Mouse (Mus musculus): ENCODE measurements at regions not wholly inside any gene's neighbourhood (a gene's known extent, or its start where the extent isn't known, plus 50 kb on each side); places are given as distances from the start of the nearest gene placed in this dataset.
"Not testable (repeated sequence)": the region's sequence is repeated elsewhere in the genome, so short reads cannot be mapped to it uniquely, and the experiment has no call there.

DNA sequence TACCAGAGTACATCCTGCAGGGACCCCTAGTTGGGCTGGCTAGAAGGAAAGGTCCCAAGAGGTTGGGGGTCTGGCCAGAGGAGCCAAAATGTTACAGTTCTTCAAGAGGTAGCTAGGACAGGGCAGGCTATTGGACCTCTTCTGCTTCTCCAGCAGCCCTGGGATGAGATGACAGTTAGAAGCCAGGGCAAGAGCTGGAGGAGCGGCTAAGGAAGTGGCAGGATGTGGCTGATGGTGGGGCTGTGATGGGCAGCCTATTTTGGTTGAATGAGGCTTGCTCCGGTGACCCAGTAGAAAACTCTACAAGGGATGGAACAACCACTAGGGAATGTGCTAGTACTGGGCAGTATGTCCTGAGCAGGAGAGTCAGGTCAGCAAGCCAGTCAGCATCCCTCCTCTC is 82.8 kb downstream of the Ddx11 start:
- no peak for DNase-seq (ENCODE audit: low read depth, low spot score)
- 83% methylated on average over 2 of the region's 2 CpGs for WGBS

DNA sequence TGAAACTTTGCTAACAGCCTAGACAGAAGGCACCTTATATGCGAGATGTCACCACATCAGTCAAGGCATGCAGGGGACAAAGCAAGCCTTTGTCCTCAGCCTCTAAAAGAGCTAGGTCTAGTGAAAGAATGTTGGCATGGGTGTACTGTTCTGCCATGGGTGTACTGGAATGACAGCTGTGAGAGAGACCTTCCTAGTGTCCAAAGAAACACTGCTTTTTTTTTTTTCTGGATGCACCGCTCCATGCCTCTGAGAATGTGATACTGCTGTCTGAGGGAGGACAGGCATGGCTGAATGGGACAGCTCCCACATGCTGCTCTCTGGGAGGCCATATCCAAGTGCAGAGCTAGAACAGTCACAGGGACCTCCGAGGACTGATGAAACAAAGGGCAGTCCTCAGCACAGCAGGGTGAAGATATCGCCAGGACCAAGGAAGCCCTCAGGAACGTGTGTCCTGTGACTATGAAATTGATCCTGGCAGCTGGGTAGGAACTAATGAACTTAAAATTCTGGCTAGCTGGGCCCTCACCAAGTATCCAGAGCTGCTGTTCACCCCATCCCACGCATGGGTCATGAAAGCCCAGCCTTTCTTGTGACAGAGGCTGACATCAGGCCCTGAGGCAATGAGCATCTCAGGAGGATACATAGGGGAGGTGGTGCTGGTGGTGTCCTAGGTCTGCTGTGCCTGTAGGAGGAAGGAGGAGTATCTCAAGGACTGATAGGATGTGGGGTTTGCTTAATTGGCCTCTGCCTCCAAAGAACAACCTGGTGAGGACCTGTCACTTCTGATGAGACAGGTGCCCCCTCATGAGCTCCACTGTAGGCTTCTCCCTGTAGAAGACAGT is 84.6 kb downstream of the Ddx11 start:
- WGBS = 70% methylated on average over 6 of the region's 6 CpGs
- not testable (repeated sequence) for DNase-seq (ENCODE audit: low read depth, low spot score)

DNA sequence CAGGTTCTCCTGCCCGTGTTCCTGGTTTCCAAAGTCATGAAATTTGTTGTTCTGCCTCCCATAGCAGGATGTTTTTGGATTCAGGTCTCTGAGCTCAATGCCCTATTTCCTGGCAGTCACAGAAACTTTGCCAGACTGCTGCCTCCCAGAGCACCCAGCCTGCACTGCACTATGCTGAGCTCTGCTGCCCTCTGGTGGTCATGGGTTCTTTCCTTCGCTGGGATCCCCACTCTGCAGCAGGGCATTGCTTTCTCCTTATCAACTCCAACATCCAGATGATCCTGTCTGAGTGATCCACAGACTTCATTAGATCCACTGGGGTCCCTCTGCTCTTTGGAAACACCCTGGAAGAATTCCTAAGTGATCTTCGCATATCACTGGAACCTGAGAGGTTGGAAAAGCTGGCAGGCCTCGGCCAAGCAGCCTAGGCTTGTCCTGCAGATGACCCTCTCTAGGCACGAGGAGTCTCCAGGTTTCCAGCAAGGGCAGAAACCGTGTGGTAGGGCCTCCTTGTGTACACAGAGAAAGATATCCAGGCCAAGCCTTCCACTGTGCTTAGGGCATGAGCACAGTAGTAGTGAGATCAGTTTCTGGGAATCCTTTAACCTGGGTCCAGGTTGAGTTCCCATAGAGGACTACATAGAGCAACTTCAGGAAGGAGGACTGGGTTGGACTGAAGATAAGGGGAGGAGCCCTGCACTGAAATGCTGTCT is 85.6 kb downstream of the Ddx11 start:
- not testable (repeated sequence) for DNase-seq (ENCODE audit: low read depth, low spot score)
- 40% methylated on average over 4 of the region's 6 CpGs for WGBS

DNA sequence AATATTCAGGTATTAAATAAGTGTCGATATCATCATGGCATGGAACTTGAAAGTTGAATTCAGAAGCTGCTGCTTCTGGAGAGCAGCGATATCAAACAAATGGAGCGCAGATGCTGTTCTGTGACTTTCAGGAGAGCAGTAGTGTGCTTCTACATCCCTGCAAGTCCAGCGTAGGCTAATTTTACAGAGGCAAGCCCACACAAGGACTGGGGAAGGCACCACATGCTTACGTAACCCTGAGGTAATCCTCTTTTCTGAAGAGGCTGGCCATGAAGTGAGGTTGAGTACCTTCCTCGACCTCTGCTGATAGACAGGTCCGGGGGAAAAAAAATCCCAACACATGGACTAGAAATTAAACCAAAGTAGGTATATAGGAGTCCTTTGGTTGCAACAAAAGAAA is 88.2 kb downstream of the Ddx11 start:
- no peak for DNase-seq (ENCODE audit: low read depth, low spot score)
- WGBS = 86% methylated on average over 7 of the region's 7 CpGs

DNA sequence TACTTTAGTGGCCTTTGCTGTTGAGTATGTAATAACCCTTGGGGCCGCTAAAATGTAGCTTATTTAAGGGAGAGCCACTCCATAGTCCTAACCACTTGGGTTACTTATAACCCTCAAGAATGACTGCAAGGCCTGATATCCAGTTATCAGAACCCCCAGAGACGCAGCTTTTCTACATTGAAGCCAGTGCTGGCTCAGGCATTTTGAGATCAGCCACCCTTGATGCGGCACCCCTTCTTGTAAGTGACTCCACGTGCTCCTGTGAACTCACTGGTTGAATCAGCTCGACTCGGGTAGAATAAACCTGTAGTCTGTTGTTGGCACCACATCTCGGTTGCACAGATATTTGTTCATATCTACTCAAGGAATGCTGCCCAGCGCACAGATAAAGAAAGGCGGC is 89.3 kb downstream of the Ddx11 start:
- DNase-seq (ENCODE audit: low read depth, low spot score) = no peak
- WGBS = 91% methylated on average over 9 of the region's 9 CpGs

DNA sequence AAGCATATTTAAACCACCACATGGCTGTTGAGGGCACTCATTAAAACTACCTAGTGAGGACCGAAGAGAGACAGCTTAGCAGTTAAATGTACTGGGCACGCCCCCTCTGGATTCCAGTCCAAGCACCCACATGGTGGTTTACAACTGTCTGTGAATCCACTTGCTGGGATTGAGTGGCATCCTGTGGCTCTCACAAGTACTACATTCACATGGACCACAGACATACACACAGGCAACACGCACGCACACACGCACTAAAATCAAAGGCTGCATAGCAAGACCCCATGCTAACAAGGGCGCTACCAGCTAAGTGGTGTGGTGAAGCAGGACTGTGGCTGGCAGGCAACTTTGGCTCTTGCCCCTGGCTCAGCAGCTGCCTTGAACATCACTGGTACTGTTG is 95.0 kb downstream of the Ddx11 start:
- no peak for DNase-seq (ENCODE audit: low read depth, low spot score)
- 94% methylated on average over 6 of the region's 6 CpGs for WGBS

DNA sequence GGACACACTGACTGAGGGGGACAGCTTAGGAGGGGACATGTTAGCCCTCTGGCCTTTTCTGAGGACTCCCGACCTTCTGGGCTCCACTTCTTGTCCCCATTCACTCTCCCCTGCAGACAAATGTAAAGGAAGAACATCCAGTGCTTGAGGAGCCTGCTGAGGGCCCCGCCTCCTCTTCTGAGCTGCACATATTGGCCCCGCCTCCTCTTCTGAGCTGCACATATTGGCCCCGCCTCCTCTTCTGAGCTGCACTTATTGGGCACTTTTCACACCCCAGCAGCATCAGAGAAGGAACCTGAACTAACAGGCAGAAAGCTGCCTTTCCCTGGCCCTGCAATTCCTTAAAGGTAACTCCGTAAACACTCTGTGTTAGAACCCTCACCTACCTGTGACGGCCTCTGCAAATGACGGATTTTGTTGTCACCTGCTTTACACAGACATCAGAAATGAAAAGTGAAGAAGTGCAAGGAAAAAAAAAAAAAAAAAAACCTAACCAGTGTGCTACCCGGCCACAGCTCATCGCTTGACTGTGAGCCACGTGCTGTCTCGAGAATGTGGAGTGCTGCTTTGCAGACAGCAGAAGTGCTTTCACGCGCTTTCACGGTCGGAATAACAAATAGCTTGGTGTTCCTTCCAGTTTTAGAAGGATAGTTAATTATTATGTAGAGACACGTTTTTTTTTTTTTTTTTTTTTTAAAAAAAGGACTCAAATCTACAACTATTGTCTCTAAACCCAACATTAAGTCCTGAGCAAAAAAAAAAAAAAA is 96.5 kb downstream of the Ddx11 start:
- DNase-seq (ENCODE audit: low read depth, low spot score) = no peak
- 59% methylated on average over 16 of the region's 16 CpGs for WGBS

DNA sequence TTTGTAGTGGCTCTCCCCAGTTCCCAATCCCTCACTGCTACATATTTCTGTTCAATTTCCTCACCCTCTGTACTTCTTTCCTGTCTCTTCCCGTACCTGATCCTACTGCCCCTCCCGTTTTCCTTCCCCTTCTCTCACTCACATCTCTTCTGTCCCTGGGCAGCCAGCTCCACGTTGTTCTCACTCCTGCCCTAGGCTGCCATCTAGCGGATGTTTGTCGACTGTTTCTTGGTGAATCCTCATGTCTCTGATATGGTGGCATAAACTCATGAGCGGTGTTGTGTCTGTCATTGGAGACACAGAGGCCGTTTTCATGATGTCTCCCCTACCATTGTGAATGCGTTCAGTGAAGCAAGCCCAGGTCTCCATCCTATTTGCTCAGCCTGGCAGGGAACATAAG is 97.9 kb downstream of the Ddx11 start:
- peak; percentile 50 for DNase-seq (ENCODE audit: low read depth, low spot score)
- WGBS = 4% methylated on average over 8 of the region's 8 CpGs

DNA sequence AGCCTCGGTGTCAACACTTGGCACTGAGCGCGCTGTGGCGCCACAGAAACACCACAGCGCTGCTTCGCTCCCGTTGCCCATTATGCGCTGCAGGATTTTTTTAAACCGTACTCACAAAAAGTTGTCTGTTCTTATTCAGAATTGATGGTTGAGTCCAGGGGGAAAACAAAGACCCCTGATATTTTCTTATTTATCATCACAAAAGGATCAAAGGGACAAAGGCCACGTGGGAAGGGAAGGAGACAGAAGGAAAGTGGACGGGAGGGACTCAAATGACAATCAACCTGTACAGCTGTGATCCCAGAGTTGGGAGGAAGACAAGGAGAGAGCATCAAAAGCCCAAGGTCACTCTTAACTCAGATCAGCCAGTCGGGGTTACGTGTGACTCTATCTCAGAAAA is 100.4 kb downstream of the Ddx11 start:
- DNase-seq (ENCODE audit: low read depth, low spot score) = no peak
- 88% methylated on average over 13 of the region's 13 CpGs for WGBS

DNA sequence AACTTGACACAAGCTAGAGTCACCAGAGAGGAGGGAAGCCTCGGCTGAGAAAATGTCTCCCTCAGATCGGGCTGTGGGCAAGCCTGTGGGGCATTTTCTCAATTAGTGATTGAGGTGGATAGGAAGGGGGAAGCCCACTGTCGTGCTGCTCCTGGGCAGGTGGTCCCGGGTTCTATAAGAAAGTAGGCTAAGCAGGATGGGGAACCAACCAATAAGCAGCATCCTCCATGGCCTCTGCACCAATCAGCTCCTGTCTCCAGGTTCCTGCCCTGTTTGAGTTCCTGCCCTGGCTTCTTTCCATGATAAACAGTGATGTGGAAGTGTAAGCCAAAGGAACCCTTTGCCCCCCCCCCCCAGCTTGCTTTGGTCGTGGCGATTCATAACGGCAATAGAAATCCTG is 100.9 kb downstream of the Ddx11 start:
- no peak for DNase-seq (ENCODE audit: low read depth, low spot score)
- 40% methylated on average over 7 of the region's 7 CpGs for WGBS

DNA sequence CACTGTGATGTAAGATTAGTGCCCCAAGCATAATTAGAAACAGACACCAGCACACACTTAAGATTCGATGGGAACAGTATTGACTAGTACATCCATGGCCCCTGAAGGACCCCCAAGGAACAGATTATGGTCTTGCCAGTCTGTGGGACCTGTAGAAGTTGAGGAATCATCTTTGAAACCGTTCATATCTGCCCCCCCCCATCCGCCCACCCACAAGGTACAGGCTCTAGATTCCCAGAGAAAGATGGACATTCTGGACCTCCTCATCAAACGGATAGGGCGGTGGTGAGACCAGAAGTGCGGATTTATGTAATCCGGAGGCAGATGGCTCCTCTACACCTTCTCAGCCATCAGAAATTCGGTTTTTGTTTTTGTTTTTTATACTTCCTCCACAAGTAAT is 109.1 kb downstream of the Ddx11 start:
- no peak for DNase-seq (ENCODE audit: low read depth, low spot score)
- WGBS = 78% methylated on average over 8 of the region's 8 CpGs

DNA sequence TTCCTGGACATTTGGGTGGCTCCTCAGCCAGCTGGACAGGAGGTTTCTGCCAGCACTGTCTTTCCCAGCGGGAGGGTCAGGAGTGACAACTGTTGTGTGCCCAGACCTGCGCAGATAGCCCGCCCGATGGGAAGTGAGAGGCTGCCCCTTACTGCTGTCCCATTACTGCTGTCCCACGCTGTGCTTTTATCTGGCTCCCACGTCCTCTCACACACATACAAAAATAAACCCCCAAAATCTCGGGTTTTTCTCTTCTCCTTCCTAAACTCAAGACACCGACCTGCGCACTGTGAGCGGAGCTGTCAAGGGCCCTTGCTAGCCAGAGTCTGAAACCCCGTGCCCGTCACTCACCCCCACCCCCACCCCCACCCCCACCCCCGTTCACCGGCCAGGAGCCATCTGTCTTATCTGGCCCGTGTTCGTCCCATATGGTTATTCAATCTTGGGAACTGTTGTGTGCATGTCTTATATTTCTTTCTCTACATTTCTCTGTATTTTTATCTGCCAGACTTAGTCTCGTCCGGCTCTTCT is 109.6 kb downstream of the Ddx11 start:
- 59% methylated on average over 18 of the region's 18 CpGs for WGBS

DNA sequence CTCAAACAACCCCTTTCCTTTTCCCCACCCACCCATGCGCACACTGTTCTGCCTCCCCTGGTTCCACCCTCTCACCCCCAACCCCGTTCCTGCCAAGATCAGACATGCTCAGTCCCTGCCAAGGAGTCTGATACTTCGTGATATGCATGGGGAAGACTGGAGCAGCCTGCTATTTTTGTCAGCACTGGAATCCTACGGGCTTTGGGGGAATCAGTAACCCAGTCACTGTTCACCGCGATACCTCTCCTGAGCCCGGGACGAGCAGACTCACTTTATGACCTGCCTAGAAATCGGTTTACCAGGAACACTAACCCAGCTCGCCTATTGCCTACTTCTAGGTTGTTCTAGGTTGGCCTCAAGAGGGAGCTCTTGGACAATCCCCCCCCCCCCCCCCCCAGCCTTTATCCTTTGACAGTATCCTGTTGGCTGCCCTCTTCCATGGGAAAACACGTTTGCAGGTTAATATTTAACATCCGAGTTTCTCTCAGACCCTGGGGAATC is 110.2 kb downstream of the Ddx11 start:
- DNase-seq (ENCODE audit: low read depth, low spot score) = peak; percentile 29
- WGBS = 12% methylated on average over 12 of the region's 12 CpGs

More for the DNA sequence above, 109.6 kb downstream of the Ddx11 start:
- no peak for DNase-seq (ENCODE audit: low read depth, low spot score)

DNA sequence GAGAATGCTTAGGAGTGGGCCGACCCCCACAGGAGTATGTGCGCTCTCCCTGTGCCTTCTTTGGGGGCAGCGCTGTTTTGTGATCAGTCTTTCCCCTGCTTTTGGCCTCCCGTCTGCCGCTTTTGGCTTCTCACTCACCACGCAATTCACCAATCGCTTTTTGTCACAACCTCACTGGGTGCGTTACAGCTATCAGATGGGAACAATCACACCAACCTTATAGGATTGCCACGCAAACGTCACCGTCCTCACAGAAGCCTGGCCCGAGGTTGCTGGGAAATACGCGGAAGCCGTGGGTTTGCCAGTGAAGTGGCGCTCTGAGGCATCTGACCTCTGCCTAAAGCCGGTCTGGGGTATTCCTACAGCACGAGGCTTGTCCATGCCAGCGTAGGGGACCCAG is 111.1 kb downstream of the Ddx11 start:
- DNase-seq (ENCODE audit: low read depth, low spot score) = no peak
- WGBS = 77% methylated on average over 19 of the region's 19 CpGs

DNA sequence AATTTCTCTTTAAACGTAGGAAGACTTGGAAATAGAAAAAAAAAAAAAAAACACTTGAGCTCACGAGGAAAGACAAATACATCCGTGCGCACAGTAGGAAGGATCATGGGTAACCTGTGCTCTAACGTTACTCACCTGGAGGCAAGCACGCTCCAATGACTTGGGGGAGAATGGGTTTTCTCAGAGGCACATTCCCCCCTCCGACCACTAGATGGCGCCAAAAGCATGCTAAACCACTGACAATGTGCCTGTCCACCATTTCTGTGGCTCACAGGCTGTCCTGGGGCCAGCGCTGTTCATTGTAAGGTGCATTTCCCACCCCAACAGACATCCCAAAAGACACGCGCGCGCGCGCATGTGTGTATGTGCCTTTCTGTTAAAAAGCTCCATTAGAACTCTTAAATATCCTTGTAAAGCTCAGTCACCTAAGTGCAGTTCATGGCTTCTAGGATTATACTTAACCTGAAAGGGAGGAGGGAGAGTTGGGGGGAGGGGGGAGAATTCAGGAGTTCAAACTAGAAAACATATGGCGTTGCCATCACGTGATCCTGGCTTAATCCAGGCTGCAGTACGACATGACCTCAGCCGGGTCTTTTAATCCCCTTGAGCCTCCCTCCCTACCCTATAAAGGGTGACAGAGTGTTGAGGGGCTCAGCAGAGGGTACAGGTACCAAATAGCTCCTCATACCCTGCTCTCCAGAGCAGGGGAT is 111.9 kb downstream of the Ddx11 start:
- DNase-seq (ENCODE audit: low read depth, low spot score) = peak; percentile 76
- WGBS = 9% methylated on average over 19 of the region's 19 CpGs

DNA sequence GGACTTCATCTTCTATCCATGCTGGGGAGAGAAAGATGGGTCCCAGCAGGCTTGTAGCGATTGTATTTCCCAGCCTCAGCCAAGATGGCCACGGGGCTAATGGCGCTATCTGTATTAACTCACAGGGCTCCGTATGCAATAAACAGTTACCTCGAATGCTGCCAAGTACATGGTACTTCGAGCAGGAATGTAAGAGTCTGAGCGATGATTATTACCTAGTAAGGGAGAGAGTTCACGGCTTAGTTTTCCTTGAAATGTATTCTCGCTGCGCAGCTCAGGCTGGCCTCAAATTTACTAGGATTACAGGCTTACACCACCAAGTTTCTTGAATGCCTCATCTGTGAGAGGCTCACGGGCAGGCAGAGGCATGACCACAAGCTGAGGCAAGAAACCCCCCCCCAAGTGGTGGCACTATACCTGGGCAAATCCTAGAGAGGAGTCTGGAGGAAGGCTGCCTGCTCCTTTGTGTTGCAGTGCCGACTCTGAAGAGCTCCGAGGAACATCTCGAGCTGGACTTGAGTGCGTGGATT is 112.6 kb downstream of the Ddx11 start:
- WGBS = 84% methylated on average over 15 of the region's 15 CpGs
- no peak for DNase-seq (ENCODE audit: low read depth, low spot score)

DNA sequence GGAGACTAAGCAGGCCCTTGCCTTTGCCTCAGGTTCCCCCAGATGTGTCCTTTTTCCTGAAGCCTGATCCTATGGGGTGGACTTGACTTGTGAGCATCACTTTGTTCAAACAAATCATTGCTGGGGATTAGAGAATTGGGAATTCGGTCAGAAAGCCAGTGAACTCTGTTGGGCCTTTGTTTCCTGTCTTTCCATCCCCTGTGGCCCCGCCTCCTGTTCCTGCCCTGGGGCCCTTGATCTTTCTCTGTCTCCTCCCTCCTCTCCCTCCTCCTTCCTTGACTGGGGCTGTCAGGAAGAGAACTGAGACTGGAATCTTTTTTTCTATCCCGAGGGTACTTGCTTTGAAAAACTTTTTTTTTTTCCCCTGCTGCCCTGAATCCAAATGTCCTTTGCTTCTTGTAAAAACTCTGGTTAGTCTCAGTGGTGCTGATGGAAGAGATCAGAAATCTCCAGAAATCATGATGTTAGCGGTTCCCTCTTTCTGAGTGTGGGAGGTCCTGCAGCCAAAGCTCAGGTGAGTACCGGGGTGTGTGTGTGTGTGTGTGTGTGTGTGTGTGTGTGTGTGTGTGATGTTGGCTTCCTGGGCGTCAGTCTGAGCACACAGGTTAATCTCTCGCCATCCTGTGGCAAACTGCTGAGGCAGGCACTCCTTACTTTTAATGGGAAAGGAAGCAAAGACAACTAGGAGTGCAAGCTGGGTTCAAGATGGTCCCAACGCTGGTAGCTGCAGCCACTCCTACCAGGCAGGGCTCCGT is 118.7 kb downstream of the Ddx11 start:
- DNase-seq (ENCODE audit: low read depth, low spot score) = no peak
- 23% methylated on average over 9 of the region's 9 CpGs for WGBS

DNA sequence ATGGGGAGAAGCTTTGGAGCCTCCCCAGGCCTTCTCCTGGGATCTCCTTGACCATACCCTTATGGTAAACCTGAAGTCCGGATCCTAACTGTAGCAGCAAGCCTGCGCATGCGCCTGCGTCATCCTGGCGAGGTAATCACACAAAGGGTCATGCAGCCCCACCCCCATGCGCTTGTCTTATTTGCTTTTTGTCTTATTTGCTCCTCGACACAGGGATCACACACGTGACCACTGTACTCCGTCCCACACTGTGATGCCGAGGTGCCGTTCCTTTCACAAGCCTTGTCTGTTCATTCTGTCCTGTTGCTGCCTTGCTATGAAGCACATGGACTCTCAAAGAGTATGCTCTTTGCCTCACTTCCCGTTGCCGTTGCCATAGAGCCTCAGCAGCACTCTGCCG is 120.9 kb downstream of the Ddx11 start:
- DNase-seq (ENCODE audit: low read depth, low spot score) = no peak

More for the DNA sequence above, 120.9 kb downstream of the Ddx11 start:
- 94% methylated on average over 14 of the region's 14 CpGs for WGBS

Data from large intestine, adult 2 months (tissue).